Mouse (Mus musculus) midbrain, postnatal 0 days (tissue): ENCODE results near the gene Dpm2. TPM values are rescaled to one million over a fixed set of nuclear protein-coding genes. Genes with fewer than 3 reads are reported as not detected.

Experiments
- ATAC-seq: fragments of 200-750 bp; cut with Nextera tagmentation; 2 replicates; pipeline ENCODE4 v1.8.0; 2017; ENCODE audit warnings: moderate number of reproducible peaks, mild to moderate bottlenecking, moderate TSS enrichment, moderate library complexity; ENCODE audit not compliant: low FRiP score
- DNase-seq: peaks from one replicate; pipeline ENCODE4 v3.0.0-alpha.2; 2015; ENCODE audit warnings: low spot score
- H3K27ac ChIP-seq: fragments of 300-500 bp; sonication (generic); 2 replicates; pipeline ENCODE4 v1.5.1; 2014; ENCODE audit warnings: low read depth, mild to moderate bottlenecking, low read length, mixed read lengths
- H3K27me3 ChIP-seq: fragments of 300-500 bp; sonication (generic); 2 replicates; pipeline ENCODE4 v1.6.1; 2014; ENCODE audit warnings: low read length, control low read depth, mixed read lengths; ENCODE audit not compliant: insufficient read depth
- H3K36me3 ChIP-seq: fragments of 300-500 bp; sonication (generic); 2 replicates; pipeline ENCODE4 v1.6.1; 2014; ENCODE audit warnings: low read length, control low read depth, mixed read lengths; ENCODE audit not compliant: insufficient read depth
- H3K4me1 ChIP-seq: fragments of 300-500 bp; sonication (generic); 2 replicates; pipeline ENCODE4 v1.6.1; 2014; ENCODE audit warnings: mild to moderate bottlenecking, control low read depth, antibody characterized with exemption, low read length, mixed read lengths; ENCODE audit not compliant: insufficient read depth
- H3K4me2 ChIP-seq: fragments of 300-500 bp; sonication (generic); 2 replicates; pipeline ENCODE4 v1.6.1; 2014; ENCODE audit warnings: low read depth, mild to moderate bottlenecking, low read length, mixed read lengths; ENCODE audit not compliant: poor library complexity, severe bottlenecking
- H3K4me3 ChIP-seq: fragments of 300-500 bp; sonication (generic); 2 replicates; pipeline ENCODE4 v1.5.1; 2014; ENCODE audit warnings: low read depth, mild to moderate bottlenecking, low read length, moderate library complexity
- H3K9ac ChIP-seq: fragments of 300-500 bp; sonication (generic); replicated peaks from 2 replicates; pipeline ENCODE4 v1.6.1; 2014; ENCODE audit warnings: mild to moderate bottlenecking, low read length, moderate library complexity, mixed read lengths; ENCODE audit not compliant: poor library complexity, severe bottlenecking
- H3K9me3 ChIP-seq: fragments of 300-500 bp; sonication (generic); 2 replicates; pipeline ENCODE4 v1.6.1; 2016; ENCODE audit warnings: low read length, control low read depth
- CTCF ChIP-seq: IDR thresholded peaks from 2 replicates; pipeline ENCODE4 v1.5.1; 2016; ENCODE audit warnings: antibody characterized with exemption, mild to moderate bottlenecking
- WGBS: fragments of 180-500 bp; shearing (Covaris S2); extraction: QIAGEN DNeasy Blood & Tissue Kit; methylation state at CpG from one replicate; pipeline ENCODE4 v1.1.7; 2014; 5-methylcytosine and 5-hydroxymethylcytosine counted together
- polyA plus RNA-seq: library from polyadenylated mRNA; unstranded; fragments of >200 nt; fragmentation: Nextera tagmentation; extraction: Ambion mirVana; gene quantifications from 2 replicates; pipeline ENCODE4 v1.2.1, GENCODE M21; 2015
- total RNA-seq: library from RNA; depleted of rRNA; stranded (reverse); fragments of >200 nt; gene quantifications from 2 replicates; pipeline ENCODE4 v1.2.3, GENCODE M21; 2014

Dpm2 gene
- total and polyA plus RNA-seq, 2 experiments from 2014 or later, result 73.3 to 135 TPM

DNA sequence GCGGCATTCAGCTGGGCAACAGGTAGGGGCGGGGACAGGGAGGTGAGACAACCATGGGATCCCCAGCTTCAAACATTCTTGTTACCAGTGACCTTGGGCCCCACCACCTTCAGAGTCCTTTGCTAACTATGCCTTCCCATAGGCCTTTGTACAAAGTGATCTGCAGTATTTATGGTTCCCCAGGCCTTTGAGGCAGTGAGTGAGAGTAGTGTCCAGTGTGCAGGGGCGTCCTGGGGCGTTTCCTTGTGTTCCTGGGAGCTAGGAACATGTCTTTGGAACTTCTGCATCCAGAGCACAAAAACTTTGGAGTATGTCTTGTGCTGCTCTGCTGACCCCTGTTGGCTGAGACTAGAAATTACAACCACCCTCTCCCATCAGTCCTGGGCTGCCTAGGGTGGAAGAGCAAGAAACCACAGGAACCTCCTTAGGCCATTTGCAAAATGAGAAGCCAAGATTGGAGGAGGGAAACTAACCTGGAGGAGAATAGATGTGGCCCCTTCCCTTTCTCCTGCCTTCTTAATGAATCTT is 4.1 kb upstream of the Dpm2 start:
- WGBS, result 43% methylated on average over 4 of the region's 4 CpGs
- peaks cover 48% of the 10 kb centered on the region for H3K36me3 ChIP-seq
- no peaks in the 10 kb centered on the region for H3K27me3 ChIP-seq
- H3K9ac ChIP-seq, result no peak overlapping the region
- H3K4me2 ChIP-seq, result no peak overlapping the region
- peak; percentile 74 for DNase-seq
- no peak for ATAC-seq
- no peaks in the 10 kb centered on the region for H3K9me3 ChIP-seq
- peaks cover 2% of the 10 kb centered on the region; the same call in 1 of the 2 replicates for H3K4me1 ChIP-seq
- peak; percentile 89 for TF ChIP-seq CTCF
- no peak overlapping the region for H3K4me3 ChIP-seq
- no peak overlapping the region for H3K27ac ChIP-seq

DNA sequence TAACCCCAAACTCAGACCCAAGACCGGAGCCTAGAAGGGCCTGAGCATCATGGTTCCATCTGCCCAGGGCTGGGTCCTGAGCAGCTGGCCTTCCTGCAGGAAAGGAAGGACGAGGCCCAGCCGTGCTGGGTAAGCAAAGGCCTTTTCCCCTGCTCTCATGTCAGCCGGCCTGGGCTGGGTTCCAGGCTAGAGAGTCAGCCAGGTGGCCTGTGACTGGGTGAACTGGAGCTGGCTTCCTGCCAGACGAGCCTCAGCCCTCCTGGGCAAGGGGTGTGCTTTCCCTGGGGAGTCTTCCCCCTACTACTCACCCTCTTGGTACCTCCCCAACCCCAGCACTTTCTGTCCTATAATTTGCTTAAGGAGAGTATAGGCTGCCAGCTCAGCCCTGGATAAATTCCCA is 2.5 kb upstream of the Dpm2 start:
- Histone ChIP-seq H3K36me3 (peaks cover 49% of the 10 kb centered on the region), H3K4me2 (no peak overlapping the region), H3K4me1 (peaks cover 8% of the 10 kb centered on the region; the same call in 1 of the 2 replicates), H3K27me3 (no peaks in the 10 kb centered on the region), H3K9ac (no peak overlapping the region), H3K27ac (no peak overlapping the region), H3K4me3 (no peak overlapping the region), H3K9me3 (no peaks in the 10 kb centered on the region)
- ATAC-seq (no peak), DNase-seq (no peak)
- no peak for TF ChIP-seq CTCF
- 64% methylated on average over 5 of the region's 5 CpGs for WGBS

DNA sequence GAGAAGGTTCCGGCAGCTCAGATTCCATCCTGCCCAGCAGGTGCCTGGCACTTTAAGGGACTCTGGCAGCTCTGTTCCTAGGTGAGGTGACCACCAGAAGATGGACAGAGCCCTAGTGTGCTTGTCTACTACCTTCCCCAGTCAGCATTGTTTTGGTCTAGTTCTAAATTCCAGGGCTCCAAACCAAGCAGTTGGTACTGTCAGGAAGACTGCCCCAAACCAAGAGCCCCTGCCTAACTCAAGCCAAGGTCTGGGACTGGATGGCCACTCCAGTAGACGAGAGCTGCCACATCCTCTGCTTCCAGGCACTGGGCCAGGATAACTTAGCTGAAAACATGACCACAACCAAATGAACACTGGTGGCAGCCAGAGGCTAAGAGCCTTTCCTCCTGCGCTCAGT is 1.7 kb upstream of the Dpm2 start:
- DNase-seq (no peak), ATAC-seq (no peak)
- no peak for TF ChIP-seq CTCF

DNA sequence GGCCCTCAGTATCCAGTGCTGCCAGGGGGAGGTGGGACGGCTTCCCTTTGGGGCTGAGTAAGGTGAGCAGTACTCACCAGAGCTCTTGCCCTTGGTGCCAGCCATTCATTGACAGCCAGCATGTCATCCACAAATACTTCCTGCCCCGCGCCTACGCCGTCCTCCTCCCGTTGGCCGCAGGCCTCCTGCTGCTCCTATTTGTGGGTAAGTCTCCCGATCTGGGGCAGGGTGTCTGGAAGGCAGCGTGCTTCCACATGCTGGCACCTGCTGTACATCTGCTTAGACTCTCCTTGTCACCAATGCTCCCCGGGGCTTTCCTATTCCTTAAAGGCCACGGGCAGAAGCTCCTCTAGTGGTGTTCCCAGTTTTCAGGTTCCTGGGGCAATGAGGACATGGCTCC is 1.5 kb downstream of the Dpm2 start:
- peaks cover 8% of the 10 kb centered on the region; the same call in 1 of the 2 replicates for H3K4me1 ChIP-seq
- DNase-seq (no peak), ATAC-seq (no peak)
- H3K9ac ChIP-seq, result peak overlapping the region; percentile 89; the same call in 1 of the 2 replicates
- H3K4me3 ChIP-seq, result no peak overlapping the region
- WGBS, result 92% methylated on average over 11 of the region's 11 CpGs
- TF ChIP-seq CTCF, result no peak
- H3K36me3 ChIP-seq, result peaks cover 13% of the 10 kb centered on the region
- no peaks in the 10 kb centered on the region for H3K9me3 ChIP-seq
- H3K27me3 ChIP-seq, result 0 out of 2 replicates have a peak, but pooled peaks cover 3% of the 10 kb centered on the region
- H3K27ac ChIP-seq, result no peak overlapping the region
- H3K4me2 ChIP-seq, result no peak overlapping the region

More for the DNA sequence above, 1.7 kb upstream of the Dpm2 start:
- peaks cover 8% of the 10 kb centered on the region; the same call in 1 of the 2 replicates for H3K4me1 ChIP-seq
- no peak overlapping the region for H3K9ac ChIP-seq
- no peaks in the 10 kb centered on the region for H3K27me3 ChIP-seq
- no peak overlapping the region for H3K27ac ChIP-seq
- no peaks in the 10 kb centered on the region for H3K9me3 ChIP-seq
- H3K4me3 ChIP-seq, result no peak overlapping the region
- peaks cover 42% of the 10 kb centered on the region for H3K36me3 ChIP-seq
- no peak overlapping the region for H3K4me2 ChIP-seq
- 87% methylated on average over 3 of the region's 3 CpGs for WGBS

DNA sequence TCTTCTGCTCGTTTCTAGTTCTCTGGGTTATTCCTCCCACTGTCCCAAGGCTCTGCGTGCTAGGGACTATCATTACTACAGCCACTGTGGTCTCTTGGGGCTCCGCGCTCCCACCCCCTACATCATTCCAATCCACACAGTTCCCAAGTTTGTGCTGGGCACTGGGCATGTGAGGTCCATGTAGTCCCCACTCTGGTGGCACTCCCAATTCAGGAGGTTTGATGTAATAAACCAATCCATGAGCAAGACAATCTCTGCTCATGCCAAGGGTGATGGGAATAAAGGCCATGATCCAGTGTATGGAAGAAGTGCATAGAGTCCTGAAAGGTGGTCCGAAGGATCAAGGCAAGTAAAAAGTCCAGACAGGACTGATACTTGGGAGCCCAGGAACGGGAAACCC is 3.8 kb downstream of the Dpm2 start, which contains the start of gene Pip5kl1:
TSS of gene Pip5kl1 (plus strand) at position 301 of the 400 bp plus-strand sequence.
- 81% methylated on average over 6 of the region's 6 CpGs for WGBS
- ATAC-seq, result no peak

DNA sequence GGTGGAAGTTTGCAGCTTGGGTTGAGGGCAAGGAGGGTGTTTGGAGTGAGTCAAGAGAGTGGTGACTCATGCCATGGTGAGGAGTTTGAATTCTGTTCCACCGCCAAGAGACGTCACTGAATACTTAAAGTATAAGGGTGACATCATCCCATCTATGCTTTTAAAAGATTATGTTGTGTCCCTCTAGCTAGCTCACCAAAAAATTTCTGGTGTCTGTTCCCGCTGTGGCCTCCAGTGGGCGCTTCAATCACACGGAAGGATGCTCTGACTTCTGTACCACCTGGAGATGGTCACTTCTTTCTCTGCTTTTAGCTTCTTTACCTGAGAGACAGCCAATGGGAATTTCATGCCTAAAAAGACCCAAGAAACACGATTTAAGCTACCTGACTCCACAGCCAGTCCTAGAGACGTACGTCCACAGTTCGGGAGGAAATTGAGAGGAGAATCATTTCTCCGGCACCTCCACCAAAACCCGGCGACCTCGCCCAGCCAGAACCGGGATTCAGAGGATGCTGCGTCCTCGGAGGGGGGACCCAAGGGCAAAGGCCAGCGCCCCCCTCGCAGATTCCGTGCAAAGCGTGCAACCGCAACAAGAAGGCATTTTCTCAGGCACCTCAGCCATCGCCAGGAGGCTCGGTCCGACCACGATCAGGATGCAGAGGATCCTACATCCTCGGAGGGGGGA is 4.4 kb downstream of the Dpm2 start:
- 0 out of 2 replicates have a peak, but pooled peaks cover 3% of the 10 kb centered on the region for H3K27me3 ChIP-seq
- 0 out of 2 replicates have a peak, but pooled peaks cover 3% of the 10 kb centered on the region for H3K36me3 ChIP-seq
- WGBS, result under 1% methylated on average over 26 of the region's 26 CpGs
- H3K4me3 ChIP-seq, result peak overlapping the region; percentile 49
- TF ChIP-seq CTCF, result peak; percentile 85
- H3K4me2 ChIP-seq, result peak overlapping the region; percentile 85
- ATAC-seq, result peak; percentile 43
- peaks cover 8% of the 10 kb centered on the region; the same call in 1 of the 2 replicates for H3K4me1 ChIP-seq
- H3K9ac ChIP-seq, result peak overlapping the region; percentile 58
- peak; percentile 76 for DNase-seq
- peak overlapping the region; percentile 77 for H3K27ac ChIP-seq
- no peaks in the 10 kb centered on the region for H3K9me3 ChIP-seq

More for the DNA sequence above, 3.8 kb downstream of the Dpm2 start, which contains the start of gene Pip5kl1:
- Histone ChIP-seq H3K27me3 (0 out of 2 replicates have a peak, but pooled peaks cover 3% of the 10 kb centered on the region), H3K4me2 (peak within 1 kb of the TSS; percentile 85), H3K9me3 (no peaks in the 10 kb centered on the region), H3K9ac (peak within 1 kb of the TSS; percentile 58), H3K36me3 (0 out of 2 replicates have a peak, but pooled peaks cover 3% of the 10 kb centered on the region), H3K27ac (peak within 1 kb of the TSS; percentile 77), H3K4me3 (peak within 1 kb of the TSS; percentile 49), H3K4me1 (peaks cover 8% of the 10 kb centered on the region; the same call in 1 of the 2 replicates)
- no peak for TF ChIP-seq CTCF
- no peak for DNase-seq
